Mouse (Mus musculus): ENCODE results near the gene Cacnb4.

Cacnb4 gene

GRCm38 (mm10) chr2:52676023-52676912 is at the start of gene Cacnb4:
Gene Cacnb4 (minus strand): TSS chr2:52676831.
- DNase-seq: peak; percentile 25 to 33

- no peak for DNase-seq
Observed at GRCm38 (mm10) chr2:52720231-52721025, 43.8 kb upstream of the Cacnb4 start.

DNA sequence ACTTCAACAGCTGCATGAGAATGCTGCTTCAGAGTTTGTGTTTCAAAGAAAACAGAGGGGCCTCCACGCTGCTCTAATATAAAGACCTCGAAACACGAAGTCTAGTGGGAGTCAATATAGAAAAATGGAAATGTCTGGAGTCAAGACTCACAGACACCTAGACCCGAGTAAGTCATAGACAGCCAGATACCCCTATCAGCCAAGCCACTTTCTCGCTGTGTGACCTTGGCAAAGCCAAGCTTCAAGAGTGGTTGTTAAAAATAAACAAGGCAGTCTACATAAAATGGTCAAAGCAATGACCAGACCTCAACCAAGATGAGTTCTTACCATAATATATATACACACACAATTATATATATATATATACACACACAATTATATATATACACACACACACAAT is 40.4 kb upstream of the Cacnb4 start:
- no peak for DNase-seq

- no peak for DNase-seq
Observed at GRCm38 (mm10) chr2:52715538-52715937, 38.9 kb upstream of the Cacnb4 start.

- no peak for DNase-seq
Observed at GRCm38 (mm10) chr2:52714111-52714510, 37.5 kb upstream of the Cacnb4 start.

DNA sequence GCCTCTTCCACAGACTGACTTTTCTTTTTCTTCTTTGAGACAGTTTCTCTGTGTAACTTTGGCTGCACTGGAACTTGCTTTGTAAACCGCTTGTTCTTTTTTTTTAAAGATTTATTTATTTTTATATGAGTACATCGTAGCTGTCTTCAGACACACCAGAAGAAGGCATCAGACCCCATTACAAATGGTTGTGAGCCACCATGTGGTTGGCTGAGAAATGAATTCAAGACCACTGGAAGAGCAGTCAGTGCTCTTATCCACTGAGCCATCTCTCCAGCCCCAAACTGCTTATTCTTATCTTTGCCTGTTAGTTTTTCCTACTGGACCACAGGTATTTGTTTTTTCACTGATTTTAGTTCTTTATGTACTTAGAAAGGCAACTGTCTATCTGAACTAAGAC is 34.2 kb upstream of the Cacnb4 start:
- no peak for DNase-seq

- DNase-seq: no peak
Observed at GRCm38 (mm10) chr2:52709417-52709816, 32.8 kb upstream of the Cacnb4 start.

- DNase-seq: no peak
Observed at GRCm38 (mm10) chr2:52701368-52702036, 24.9 kb upstream of the Cacnb4 start.

DNA sequence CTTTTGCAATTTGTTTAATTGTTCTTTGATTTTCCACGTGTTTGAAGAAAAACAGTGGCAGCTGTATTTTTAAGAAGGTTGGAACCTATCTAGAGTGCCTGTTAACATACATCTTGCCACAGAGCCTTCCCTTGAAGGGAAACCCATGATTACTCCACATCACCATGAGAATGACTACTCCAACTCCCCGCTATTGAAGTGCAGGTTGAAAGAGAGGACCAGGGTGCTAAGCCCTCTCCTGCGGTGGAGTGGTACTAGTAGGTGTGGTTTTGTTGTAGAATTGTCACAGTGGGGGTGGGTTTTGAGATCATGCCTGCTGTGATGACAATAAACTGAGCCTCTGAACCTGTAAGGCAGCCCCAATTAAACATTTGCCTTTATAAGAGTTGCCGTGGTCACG is 23.7 kb upstream of the Cacnb4 start:
- DNase-seq: no peak

DNA sequence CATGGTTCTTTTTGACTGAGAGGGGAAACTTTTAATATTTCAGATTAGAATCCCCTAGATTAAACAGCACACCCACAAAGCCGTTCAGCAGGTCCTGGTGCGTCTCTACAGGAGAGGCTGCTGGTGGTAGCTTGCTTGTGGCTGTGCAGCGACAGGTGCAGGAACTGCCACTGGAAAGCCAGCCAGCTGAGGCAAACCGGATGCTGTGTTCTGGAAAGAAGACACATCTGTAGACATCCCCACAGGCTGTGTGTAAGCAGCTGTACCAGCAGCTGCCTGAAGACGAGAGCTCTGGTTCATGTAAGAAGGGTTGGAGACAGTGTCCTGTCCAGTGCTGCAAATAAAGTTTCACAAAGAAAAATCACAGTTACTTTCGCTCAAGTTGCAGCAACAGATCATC is 18.0 kb upstream of the Cacnb4 start:
- DNase-seq: no peak

GRCm38 (mm10) chr2:52691745-52692144 is 15.1 kb upstream of the Cacnb4 start:
- no peak for DNase-seq

DNA sequence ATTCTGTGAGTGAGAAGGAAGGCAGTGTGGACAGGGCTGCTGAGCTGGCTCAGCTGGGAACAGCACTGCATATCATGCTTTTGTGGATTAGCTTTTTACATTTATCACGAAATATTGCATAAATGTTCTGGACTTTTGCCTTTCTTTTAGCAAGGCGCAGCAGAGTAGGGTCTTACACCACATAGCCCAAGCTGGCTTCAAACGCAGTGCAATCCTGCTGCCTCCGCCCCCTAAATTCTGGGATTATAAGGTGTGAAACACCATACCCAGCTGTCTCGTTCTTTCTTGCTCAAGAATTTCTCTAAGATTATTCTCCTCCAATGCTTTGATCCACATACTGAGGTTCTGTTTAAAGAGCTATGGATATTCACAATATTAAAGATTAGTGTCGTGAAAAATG is 10.0 kb upstream of the Cacnb4 start:
- DNase-seq: no peak

DNA sequence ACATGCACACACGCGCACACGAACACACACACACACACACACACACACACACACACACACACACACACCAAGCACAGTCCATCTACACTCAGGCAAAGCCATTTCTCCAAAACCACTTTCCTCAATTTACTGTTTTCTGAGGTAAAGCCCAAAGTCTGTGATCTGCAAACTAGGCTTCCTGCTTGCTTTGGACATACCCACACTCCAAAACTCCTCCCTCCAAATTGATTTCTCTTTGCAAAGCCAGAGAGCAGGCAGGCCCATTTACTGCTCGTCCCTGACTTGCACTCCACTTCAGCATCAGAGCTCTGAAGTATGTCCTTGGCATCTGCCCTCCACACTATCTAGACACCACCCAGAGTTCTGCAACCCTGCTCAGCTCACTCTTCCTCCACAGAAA is 958 bp upstream of the Cacnb4 start:
- DNase-seq: no peak

DNA sequence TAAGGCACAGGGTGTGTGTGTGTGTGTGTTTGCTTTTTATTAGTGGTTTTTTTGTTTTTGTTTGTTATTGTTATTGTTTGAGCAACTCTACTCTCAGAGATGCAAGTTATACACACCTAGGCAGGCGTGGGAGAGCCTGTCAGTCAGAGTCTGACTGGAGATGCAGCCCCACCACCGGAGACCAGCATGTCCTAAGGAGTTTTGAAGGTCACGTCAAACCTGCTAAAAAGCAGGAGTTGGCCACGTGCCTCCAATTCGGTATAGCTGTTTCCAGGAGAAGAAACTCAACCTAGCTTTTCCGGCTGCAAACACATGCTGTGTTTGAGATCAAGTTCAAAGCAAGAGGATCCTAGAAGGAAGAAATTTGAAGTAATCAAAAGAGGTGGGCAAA is 277 bp upstream of the Cacnb4 start:
- DNase-seq: no peak

DNA sequence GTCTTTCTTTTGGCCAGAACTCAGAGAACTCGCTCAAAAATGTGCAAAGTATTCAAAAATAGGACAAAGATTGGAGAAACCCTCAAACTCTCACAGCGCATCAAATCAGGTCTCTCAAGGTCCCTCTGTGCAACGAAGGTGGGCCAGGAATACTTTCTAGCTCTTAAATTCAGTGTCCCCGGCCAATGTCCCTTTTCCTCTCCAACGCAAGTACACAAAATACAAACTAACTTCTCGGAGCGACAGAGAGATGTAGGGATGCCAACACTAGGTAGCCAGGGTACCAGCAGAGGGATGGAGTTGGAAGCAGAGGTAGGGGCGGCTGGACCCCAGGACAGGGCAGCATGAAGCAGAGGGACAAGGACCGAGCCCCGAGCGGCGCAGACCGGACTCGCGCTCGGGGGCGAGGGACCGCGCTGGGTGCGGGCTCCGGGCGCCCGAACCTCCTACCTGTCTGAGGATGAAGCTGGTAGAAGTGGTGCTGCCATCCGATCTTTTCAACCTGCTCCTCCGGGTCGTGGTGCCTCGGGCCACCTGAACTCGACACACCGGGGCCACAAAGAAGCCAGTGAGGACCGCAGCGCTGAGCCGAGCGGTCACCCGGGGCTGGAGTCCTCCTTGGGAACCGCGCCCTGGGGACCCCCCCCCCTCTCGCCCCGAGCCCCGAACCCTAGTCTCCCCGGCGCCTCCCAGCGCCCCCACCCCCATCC is 1.2 kb downstream of the Cacnb4 start:
- DNase-seq: peak; percentile 8 to 25

DNA sequence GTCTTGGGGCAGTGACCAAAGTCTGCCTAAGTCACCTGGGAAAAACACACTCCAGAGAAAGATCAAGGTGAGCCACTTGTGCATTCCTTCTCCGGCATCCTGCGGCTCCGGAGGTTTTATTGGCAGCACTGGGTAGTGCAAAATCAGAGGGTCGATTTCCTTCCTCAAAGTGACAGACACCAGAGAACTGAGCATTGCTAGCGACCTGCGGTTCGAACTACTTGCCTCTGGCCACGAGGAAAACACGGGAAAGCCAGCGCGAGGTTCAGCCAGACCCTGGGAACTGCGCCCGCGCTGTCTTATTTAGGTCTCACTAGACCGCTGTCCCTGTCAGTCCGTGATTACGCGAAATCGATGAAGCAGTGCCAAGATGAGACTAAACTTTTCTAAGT is 1.7 kb downstream of the Cacnb4 start:
- peak in 1 of 2 experiments; percentile 11 for DNase-seq

DNA sequence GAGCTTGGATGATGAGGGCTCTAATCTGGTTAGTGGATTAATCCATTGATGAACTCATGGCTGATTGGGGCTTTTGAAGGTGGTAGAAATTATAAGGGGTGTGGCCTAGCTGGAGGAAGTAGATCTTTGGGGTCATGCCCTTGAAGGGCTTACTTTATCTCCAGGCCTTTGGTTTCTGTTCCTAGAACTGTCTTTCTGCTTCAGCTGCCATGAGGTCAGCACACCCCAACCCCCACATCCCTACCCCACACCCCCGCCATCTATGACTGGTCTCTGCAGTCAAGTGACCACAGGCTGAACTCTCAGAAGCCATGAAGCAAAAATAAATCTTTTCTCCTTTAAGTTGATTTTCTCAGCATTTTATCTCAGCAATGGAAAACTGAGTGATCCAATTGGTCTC is 3.5 kb downstream of the Cacnb4 start:
- peak; percentile 21 to 39 for DNase-seq

DNA sequence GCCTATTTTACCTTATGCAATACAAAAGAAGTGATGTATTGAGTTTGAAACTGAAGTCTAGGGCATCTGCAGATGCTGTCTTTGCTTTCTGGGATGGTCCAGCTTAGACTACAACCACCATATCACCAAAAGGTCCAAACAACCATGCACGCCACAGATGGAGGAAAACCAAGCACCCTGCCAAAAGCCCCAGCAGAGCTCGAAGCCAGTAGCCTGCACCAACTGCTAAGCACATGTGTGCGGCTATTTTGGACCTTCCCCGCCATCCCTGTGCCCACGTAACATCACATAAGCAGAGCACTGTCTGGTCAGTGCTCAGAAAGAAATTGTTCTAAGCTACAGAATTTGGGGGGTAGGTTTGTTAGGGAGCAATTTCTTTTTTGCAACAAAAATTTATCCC is 5.9 kb downstream of the Cacnb4 start:
- no peak for DNase-seq

DNA sequence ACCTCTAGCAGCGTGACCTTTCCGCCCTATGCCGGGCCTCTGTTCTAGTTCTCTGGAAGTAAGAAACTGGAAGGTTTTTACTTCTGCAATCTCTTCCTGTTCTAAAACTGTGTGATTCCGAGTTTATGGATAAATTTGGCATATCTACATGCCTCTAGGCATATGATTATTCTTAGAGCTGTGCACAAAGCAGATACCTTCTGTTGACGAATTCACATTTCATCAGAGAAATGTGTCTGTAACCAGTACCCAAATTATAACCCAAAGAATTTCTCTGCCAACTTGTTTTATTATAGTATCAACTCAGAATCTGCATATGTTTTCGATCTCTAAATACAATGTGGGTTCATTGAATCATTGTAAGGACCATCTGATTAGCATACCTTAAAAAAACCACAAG is 8.2 kb downstream of the Cacnb4 start:
- no peak for DNase-seq

DNA sequence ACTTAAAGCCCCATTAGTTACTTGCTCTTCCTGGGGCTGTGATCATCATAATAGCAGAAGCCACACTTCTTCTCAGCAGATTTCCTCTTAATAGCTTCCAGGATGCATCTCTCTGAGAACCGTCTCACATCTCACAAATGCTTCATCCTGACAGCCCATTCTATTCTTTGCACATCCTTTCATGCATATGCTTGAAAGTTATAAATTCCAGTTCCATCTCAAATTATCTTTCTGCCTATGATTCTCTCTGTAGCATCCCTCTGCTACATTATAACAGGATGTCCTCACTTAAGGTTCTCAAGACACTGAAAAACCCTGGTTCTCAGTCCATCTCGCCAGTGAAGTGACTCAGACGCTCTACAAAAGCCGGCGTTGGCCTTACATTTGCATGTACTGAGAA is 19.9 kb downstream of the Cacnb4 start:
- DNase-seq: no peak

DNA sequence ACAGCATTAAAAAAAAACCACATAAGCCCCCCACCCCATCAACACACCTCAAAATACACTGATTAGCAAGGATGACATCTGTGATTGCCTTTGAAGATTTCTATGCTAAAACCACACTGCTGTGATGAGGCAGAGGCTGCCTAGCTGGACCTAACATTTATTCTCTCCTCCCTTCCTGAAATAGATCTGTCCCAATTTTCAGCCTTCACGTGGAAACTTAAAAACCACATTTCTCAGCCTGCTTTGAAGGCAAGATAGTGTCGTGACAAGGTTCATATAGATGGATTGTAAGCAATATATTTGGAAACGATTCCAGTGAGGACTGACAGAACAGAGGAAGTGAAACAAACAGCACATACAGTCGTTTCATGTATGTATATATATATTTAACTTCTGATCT is 22.1 kb downstream of the Cacnb4 start:
- DNase-seq: no peak

GRCm38 (mm10) chr2:52651547-52651946 is 25.1 kb downstream of the Cacnb4 start:
- DNase-seq: no peak
